Mouse (Mus musculus): Measurements from ENCODE around the gene Nav2.

DNA sequence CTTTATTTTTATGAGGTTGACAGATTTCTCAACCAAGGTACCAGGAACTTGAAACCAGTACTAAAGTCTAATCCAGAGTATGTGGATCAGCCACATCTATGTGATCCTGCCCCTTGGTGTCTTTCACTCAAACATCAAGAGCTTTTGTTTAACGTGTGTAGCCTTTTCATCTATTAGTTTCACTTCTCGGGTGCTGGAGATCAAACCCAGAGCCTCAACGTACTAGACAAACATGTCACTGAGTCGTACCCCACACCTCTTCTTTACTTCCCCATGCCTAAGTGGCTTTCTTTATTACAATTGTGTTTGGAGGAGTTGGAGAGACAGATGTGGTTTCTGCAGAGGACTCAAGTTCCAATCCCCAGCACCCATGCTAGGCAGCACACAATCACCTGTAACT is 512.7 kb downstream of the Nav2 start:
- TF ChIP-seq CTCF (IDR thresholded peaks at IDR 0.05; ENCODE audit: borderline replicate concordance, extremely low read depth, insufficient read depth, insufficient read length) (no peak), POLR2A (IDR thresholded peaks at IDR 0.05; ENCODE audit: borderline replicate concordance, extremely low read depth, insufficient read depth, insufficient read length, poor library complexity, severe bottlenecking) (no peak)
